Mouse (Mus musculus) thymus, postnatal 10 days (tissue): Measurements from ENCODE around the gene Serpina12.

ENCODE experiments used
- DNase-seq, 2 experiments: peaks; one replicate each; pipeline ENCODE4 v3.0.0; 2021; ENCODE audit warnings: low spot score in 2 of 2

The Serpina12 gene

GRCm38 (mm10) chr12:104044343-104044742, at the start of gene Serpina12:
Gene Serpina12, minus strand, starts transcription at chr12:104044443.
- no peak for DNase-seq

- DNase-seq, result no peak
Observed at GRCm38 (mm10) chr12:104091303-104091702, 47.1 kb upstream of the Serpina12 start.

GRCm38 (mm10) chr12:104090119-104090518, 45.9 kb upstream of the Serpina12 start:
- no peak for DNase-seq

- no peak for DNase-seq
Observed at GRCm38 (mm10) chr12:104072286-104072685, 28.0 kb upstream of the Serpina12 start.

GRCm38 (mm10) chr12:104071708-104072107, 27.5 kb upstream of the Serpina12 start:
- no peak for DNase-seq

GRCm38 (mm10) chr12:104069620-104070019, 25.4 kb upstream of the Serpina12 start:
- DNase-seq, result peak in 1 of 2 experiments; percentile 43

GRCm38 (mm10) chr12:104067549-104067948, 23.3 kb upstream of the Serpina12 start:
- no peak for DNase-seq

GRCm38 (mm10) chr12:104066241-104066640, 22.0 kb upstream of the Serpina12 start:
- peak in 1 of 2 experiments; percentile 48 for DNase-seq

- no peak for DNase-seq
Observed at GRCm38 (mm10) chr12:104064996-104065395, 20.8 kb upstream of the Serpina12 start.

- no peak for DNase-seq
Observed at GRCm38 (mm10) chr12:104064532-104064931, 20.3 kb upstream of the Serpina12 start.

- no peak for DNase-seq
Observed at GRCm38 (mm10) chr12:104061862-104062261, 17.6 kb upstream of the Serpina12 start.

GRCm38 (mm10) chr12:104060126-104060525, 15.9 kb upstream of the Serpina12 start:
- no peak for DNase-seq

- DNase-seq, result no peak
Observed at GRCm38 (mm10) chr12:104057531-104057930, 13.3 kb upstream of the Serpina12 start.

GRCm38 (mm10) chr12:104057050-104057449, 12.8 kb upstream of the Serpina12 start:
- DNase-seq, result no peak

- no peak for DNase-seq
Observed at GRCm38 (mm10) chr12:104055755-104056154, 11.5 kb upstream of the Serpina12 start.

GRCm38 (mm10) chr12:104053995-104054394, 9.8 kb upstream of the Serpina12 start:
- no peak for DNase-seq

- no peak for DNase-seq
Observed at GRCm38 (mm10) chr12:104045713-104046112, 1.5 kb upstream of the Serpina12 start.

- DNase-seq, result no peak
Observed at GRCm38 (mm10) chr12:104042753-104043152, 1.5 kb downstream of the Serpina12 start.

GRCm38 (mm10) chr12:104041401-104041800, 2.8 kb downstream of the Serpina12 start:
- no peak for DNase-seq

GRCm38 (mm10) chr12:104038181-104038580, 6.1 kb downstream of the Serpina12 start:
- DNase-seq, result no peak

GRCm38 (mm10) chr12:104033752-104034151, 10.5 kb downstream of the Serpina12 start:
- no peak for DNase-seq

- DNase-seq, result peak in 1 of 2 experiments; percentile 11
Observed at GRCm38 (mm10) chr12:104029986-104030385, 14.3 kb downstream of the Serpina12 start.

- DNase-seq, result no peak
Observed at GRCm38 (mm10) chr12:104015280-104015679, 29.0 kb downstream of the Serpina12 start.

GRCm38 (mm10) chr12:104013620-104014019, 30.6 kb downstream of the Serpina12 start, which contains the start of gene Serpina9:
Gene Serpina9, minus strand, starts transcription at chr12:104013755.
- DNase-seq, result no peak
